Mouse (Mus musculus) heart, postnatal 36 days (tissue): ENCODE measurements around the gene Rnf152. TPM values are rescaled to one million over a fixed set of nuclear protein-coding genes. Genes with fewer than 3 reads are reported as not detected.

ENCODE experiments used
- DNase-seq, 2 experiments: peaks; one replicate each; pipeline ENCODE4 v3.0.0; 2021 to 2022
- intact Hi-C: fragments of 180-260 bp; cut with DNase I; formaldehyde crosslinking; loops from one replicate; pipeline ENCODE4 v1.15.1; 2025
- total RNA-seq, 2 experiments: library from RNA; stranded (reverse); gene quantifications; 2 replicates each; pipeline ENCODE4 v1.2.3; 2021

Gene Rnf152
- total RNA-seq, 2 experiments from 2014 or later: 1.6 to 1.9 TPM

- intact Hi-C loops: loop anchor here (5.0 kb wide), 1 partner anchor 117 kb away; no protein-coding TSS in a partner anchor
- DNase-seq: no peak
Measured at GRCm38 (mm10) chr1:105314010-105314800, 42.3 kb downstream of the Rnf152 start.

- intact Hi-C loops: loop anchor here (5.0 kb wide), 1 partner anchor 115 kb away; no protein-coding TSS in a partner anchor
- no peak for DNase-seq
Measured at GRCm38 (mm10) chr1:105312601-105312901, 44.0 kb downstream of the Rnf152 start.

- intact Hi-C loops: loop anchor here (5.0 kb wide), 1 partner anchor 115 kb away; no protein-coding TSS in a partner anchor
- peak; percentile 25 to 34 for DNase-seq
Measured at GRCm38 (mm10) chr1:105311899-105312600, 44.5 kb downstream of the Rnf152 start.

- no peak for DNase-seq
- intact Hi-C loops: no loop called here
Measured at GRCm38 (mm10) chr1:105302164-105302563, 54.3 kb downstream of the Rnf152 start.

GRCm38 (mm10) chr1:105301764-105302163 is 54.7 kb downstream of the Rnf152 start:
- DNase-seq: no peak
- intact Hi-C loops: no loop called here

- intact Hi-C loops: no loop called here
- DNase-seq: no peak
Measured at GRCm38 (mm10) chr1:105291859-105292258, 64.7 kb downstream of the Rnf152 start.

GRCm38 (mm10) chr1:105287536-105287935 is 69.0 kb downstream of the Rnf152 start:
- DNase-seq: no peak
- intact Hi-C loops: no loop called here

- intact Hi-C loops: no loop called here
- DNase-seq: no peak
Measured at GRCm38 (mm10) chr1:105286906-105287305, 69.6 kb downstream of the Rnf152 start.

GRCm38 (mm10) chr1:105285001-105285400 is 71.5 kb downstream of the Rnf152 start:
- no peak for DNase-seq
- intact Hi-C loops: no loop called here

GRCm38 (mm10) chr1:105284116-105284515 is 72.4 kb downstream of the Rnf152 start:
- intact Hi-C loops: no loop called here
- no peak for DNase-seq

- no peak for DNase-seq
- intact Hi-C loops: no loop called here
Measured at GRCm38 (mm10) chr1:105281277-105281676, 75.2 kb downstream of the Rnf152 start.

GRCm38 (mm10) chr1:105280160-105280559 is 76.3 kb downstream of the Rnf152 start:
- intact Hi-C loops: no loop called here
- no peak for DNase-seq

GRCm38 (mm10) chr1:105274500-105275194 is 81.9 kb downstream of the Rnf152 start:
- intact Hi-C loops: no loop called here

GRCm38 (mm10) chr1:105271104-105271503 is 85.4 kb downstream of the Rnf152 start:
- no peak for DNase-seq
- intact Hi-C loops: no loop called here

More at GRCm38 (mm10) chr1:105274500-105275194, 81.9 kb downstream of the Rnf152 start:
- no peak for DNase-seq

GRCm38 (mm10) chr1:105263283-105264033 is 93.1 kb downstream of the Rnf152 start:
- intact Hi-C loops: loop anchor here (5.0 kb wide), 1 partner anchor 111 kb away; no protein-coding TSS in a partner anchor

GRCm38 (mm10) chr1:105260200-105260599 is 96.3 kb downstream of the Rnf152 start:
- intact Hi-C loops: loop anchor here (5.0 kb wide), 1 partner anchor 108 kb away; no protein-coding TSS in a partner anchor
- DNase-seq: no peak

More at GRCm38 (mm10) chr1:105263283-105264033, 93.1 kb downstream of the Rnf152 start:
- no peak for DNase-seq

- DNase-seq: no peak
- intact Hi-C loops: no loop called here
Measured at GRCm38 (mm10) chr1:105257199-105257598, 99.3 kb downstream of the Rnf152 start.

GRCm38 (mm10) chr1:105249190-105249589 is 107.3 kb downstream of the Rnf152 start:
- intact Hi-C loops: no loop called here
- no peak for DNase-seq

GRCm38 (mm10) chr1:105246651-105247050 is 109.9 kb downstream of the Rnf152 start:
- intact Hi-C loops: no loop called here
- no peak for DNase-seq

- DNase-seq: no peak
- intact Hi-C loops: no loop called here
Measured at GRCm38 (mm10) chr1:105246075-105246574, 110.4 kb downstream of the Rnf152 start.
